Mouse (Mus musculus): Measurements from ENCODE around the gene Ccdc63.
"Not testable (repeated sequence)": the region's sequence is repeated elsewhere in the genome, so short reads cannot be mapped to it uniquely, and the experiment has no call there.

Ccdc63 gene

DNA sequence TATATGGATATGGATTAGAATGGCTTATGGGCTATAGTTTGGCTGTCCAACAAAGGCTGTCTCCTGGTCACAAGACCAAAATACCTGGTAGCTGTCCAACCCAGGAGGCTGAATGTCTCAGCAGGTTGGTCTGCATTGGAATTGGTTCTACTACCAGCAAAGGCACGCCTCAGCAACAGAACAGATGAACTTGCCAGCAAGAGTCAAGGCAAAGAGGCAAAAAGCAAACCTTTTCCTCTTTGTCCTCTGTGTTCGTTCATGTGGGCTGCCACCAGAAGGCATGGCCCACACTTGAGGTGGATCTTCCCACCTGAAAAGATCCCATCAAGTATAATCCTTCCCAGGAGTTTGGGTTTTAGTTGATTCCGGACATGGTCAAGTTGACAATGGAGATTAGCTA, at the start of gene Ccdc63:
Gene Ccdc63, minus strand, starts transcription at position 101 of the 400 bp plus-strand sequence.
- no peak for DNase-seq (ENCODE audit: low spot score)

DNA sequence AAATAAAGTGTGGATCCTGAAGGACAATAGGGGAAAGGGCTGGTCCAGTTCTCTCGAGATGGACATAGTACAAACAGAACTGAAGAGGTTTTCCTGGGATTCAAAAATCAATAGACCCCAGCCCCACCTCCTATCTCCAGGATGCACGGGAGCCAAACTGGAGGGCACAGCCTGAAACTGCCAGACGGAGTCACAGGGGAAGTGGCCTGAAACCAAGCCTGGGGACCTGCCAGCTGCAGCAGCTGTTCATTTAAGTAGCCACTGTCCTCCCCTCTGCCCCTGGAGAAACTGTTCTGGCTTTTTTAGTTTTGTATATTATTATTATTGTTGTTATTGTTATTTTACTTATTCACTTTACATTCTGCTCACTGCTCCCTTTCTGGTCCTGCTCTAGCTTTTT, 48.5 kb upstream of the Ccdc63 start:
- no peak for DNase-seq (ENCODE audit: low spot score)

GRCm38 (mm10) chr5:122184858-122185257, 44.2 kb upstream of the Ccdc63 start:
- not testable (repeated sequence) for DNase-seq (ENCODE audit: low spot score)

DNA sequence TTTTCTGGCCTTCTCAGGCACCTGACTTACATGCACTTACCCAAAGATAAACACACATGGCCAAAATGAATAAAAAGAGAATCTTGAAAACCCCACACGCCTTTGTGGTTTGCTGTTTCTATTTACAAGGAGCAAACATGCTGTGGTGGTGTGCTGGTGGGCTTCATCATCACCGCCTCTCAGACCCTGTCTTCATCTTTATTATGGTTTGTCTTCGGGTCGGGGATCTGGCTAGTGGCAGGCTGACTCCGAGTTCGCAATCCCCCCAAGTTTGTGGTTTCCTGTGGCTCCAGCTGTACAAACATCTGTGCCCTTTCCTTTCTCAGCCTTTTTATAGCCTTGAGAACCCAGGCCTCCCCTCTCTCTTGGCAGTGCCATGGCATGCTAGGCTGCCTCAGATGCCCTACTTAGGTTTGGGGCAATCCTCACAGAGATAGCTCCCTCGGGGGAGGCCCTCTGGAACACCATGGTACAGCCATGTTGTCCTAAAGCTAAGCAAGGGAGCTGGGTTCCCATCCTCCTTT, 43.7 kb upstream of the Ccdc63 start:
- DNase-seq (ENCODE audit: low spot score) = no peak

GRCm38 (mm10) chr5:122179665-122180064, 39.0 kb upstream of the Ccdc63 start:
- DNase-seq (ENCODE audit: low spot score) = no peak

DNA sequence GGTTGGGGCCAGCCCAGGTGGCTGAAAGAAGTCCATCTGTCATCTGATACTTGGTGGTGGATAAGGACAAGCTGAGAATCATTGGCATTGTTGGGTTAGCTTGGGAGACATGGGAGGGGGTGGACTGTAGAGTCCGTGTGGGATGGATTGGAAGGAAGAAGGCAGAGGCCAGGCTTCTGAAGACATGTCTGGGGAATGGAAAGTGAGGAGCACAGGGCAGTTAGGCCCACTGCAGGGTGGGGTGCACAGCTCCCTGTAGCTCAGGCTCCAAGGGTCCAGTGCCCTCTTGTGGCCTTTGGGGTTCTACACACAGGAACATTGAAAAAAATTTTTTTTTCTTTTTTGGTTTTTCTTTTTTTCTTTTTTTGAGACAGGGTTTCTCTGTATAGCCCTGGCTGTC, 35.8 kb upstream of the Ccdc63 start:
- DNase-seq (ENCODE audit: low spot score) = peak; percentile 62

DNA sequence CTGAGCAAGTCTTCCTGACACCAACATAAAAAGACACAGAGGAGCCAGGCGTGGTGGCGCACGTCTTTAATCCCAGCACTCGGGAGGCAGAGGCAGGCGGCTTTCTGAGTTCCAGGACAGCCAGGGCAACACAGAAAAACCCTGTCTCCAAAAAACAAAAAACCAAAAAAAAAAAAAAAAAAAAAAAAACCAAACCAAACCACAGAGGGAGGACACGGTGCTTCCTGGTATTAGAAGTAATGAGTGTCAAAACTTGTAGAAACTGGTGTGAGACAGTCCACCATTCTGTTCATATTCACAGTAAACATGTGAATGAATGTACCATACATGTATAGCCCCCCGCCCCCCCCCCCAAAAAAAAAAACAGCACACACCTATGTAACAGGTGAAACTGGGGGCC, 35.3 kb upstream of the Ccdc63 start:
- DNase-seq (ENCODE audit: low spot score) = no peak

DNA sequence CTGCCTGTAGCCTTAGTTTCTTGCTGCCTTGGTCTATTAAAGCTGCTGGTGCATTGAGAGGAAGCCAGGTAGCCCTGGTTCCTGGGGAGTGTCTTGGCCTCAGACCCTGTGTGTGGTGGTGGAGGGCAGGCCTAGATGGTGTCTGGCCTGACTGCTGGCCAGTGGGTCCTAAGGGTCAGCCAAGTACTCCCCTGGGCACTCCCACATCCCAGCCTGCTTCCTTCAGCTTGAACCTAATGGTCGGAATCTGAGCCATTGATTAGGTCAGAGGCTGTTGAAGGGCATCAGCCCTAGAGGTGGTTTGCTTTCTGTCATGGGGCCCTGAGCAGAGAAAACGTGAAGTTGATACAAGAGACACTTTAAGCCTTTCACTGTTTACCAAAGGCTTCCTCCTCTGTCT, 34.8 kb upstream of the Ccdc63 start:
- no peak for DNase-seq (ENCODE audit: low spot score)

DNA sequence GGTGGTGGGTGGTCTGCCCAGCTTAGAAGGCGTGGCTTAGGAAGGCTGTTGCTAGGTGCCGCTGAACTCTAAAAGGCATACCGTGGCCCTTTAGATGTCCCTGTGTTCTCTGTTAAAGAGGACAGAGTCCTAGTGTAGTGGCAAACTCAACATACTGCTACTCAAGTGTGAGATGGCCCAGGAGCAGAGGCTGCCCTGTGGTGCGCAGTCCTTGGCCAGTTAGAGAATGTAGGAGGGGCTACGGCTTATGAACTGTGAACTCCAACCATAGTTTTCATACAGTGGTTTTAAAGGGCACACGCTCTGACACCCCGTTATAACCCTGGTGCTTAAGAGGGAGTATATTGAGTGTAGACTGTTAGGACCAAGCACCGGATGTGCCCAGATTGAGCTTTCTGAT, 30.4 kb upstream of the Ccdc63 start:
- DNase-seq (ENCODE audit: low spot score) = no peak

DNA sequence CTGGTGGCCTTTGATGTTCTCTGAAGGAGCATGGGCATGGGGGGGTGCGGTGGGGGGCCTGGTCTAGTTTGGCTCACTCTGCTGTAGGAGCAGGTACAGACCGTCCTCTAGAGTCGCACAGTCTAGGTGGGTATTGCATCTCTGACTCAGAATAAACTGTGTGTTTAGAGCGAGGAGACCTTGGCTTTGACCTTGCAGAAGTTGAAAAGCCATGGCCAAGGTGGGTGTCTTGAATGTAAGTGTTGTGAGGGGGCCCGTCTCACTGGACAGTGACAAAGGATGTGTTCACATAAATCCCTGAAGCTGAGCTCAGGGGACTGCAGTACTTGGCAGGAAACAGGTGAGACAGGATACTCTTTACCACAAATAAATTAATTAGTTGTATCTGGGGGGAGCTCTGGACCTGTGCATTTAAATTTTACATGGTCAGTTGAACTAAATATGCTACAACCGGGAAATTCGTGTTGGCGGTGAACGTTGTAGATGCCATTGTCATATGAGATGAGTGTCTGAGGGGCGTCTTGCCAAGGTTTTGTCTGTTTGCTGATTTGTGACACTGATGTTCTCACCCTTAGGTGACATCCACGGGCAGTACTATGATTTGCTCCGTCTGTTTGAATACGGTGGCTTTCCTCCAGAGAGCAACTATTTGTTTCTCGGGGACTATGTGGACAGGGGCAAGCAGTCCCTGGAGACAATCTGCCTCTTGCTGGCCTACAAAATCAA, 27.9 kb upstream of the Ccdc63 start:
- DNase-seq (ENCODE audit: low spot score) = no peak

DNA sequence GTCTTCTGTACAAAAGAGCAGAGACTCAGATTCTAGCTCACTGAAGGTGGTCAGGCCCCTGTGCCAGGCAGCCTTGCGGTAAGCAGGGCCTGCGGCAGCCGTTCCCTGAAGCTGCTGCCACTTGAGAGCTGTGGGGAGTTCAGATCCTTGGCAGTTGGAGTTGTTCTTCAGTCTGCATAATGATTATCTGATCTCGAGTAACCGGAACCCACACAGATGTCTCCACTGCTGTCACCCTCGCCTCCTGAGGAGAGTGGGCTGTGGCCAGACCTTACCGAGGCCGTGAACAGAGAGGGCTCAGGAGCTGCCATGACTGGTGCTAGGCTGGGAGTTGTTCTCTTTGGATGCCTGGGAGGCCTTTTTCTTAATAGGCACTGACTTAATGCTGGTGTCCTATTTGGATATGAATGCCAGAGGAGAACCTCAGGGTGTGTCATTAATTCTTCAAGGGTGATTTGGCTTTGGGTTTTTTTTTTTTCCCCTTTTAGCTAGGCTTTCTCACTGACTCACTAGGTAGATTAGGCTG, 26.1 kb upstream of the Ccdc63 start:
- peak; percentile 24 for DNase-seq (ENCODE audit: low spot score)

GRCm38 (mm10) chr5:122165233-122165915, 24.8 kb upstream of the Ccdc63 start:
- DNase-seq (ENCODE audit: low spot score) = no peak

- no peak for DNase-seq (ENCODE audit: low spot score)
These were observed 23.4 kb upstream of the Ccdc63 start for GRCm38 (mm10) chr5:122164011-122164410.

DNA sequence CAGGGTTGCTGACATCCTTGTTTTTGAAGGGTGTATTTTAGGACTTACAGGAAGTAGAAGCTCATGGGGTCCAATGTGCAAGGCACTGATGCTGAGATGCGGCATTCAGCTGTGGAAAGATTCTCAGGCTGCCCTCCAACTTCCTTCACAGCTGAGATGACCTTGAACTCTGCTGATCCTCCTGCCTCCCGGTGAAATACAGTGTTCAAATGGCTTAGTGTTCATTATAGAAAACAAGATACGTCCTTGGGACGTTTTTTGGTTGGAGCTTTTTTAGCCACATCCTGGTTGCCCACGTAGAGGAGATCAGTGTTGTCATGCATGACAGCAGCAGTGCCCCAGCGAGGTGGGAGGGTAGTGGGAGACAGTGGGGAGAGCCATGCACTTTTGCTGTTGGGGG, 22.6 kb upstream of the Ccdc63 start:
- no peak for DNase-seq (ENCODE audit: low spot score)

DNA sequence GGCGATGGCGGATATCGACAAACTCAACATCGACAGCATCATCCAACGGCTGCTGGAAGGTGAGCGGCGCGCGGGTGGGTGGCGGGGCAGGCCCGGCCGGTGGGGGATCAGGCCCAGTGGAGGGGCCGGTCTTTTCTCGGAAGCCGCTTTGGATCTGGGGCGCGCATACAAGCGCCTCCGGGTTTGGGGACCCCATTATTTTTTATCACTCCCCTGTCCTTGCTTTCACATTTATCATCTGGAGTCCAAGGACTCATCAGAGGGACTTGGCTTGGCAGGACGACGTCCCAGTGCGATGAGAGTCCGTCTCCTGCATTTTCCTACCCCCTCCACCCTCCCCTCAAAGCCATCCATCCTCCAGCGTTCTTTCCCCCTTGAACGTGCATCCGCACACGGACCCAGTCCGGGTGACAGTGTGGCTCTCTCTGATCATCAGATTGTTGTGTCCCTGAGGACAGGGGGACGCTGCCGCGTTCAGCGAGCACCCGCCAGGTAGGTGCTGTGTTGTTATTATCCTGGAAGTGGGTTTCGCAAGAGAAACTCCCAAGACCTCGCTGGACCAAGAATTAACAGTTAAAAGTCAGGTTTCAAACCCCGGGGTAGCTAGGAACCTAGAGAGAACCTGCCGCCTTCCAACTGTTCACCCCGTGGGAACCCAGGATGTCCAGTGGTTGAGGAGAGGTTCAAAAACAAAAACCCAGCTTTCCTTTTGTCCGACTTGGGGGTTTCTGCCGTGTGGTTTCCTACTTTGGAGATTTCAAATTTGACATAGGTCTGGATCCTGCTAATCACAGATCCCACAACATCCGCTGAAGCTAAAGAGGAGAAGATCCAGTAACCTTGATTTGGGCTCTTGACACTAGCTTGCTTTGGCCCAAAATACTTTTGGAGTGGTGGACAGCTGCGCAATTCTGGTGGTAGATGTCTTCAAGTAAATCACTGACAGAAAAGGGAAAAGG, 18.2 kb upstream of the Ccdc63 start:
- DNase-seq (ENCODE audit: low spot score) = no peak

GRCm38 (mm10) chr5:122157827-122158381, 17.3 kb upstream of the Ccdc63 start, which contains the start of gene Ppp1cc:
Gene Ppp1cc, plus strand, starts transcription at chr5:122158278.
- DNase-seq (ENCODE audit: low spot score) = peak; percentile 91

DNA sequence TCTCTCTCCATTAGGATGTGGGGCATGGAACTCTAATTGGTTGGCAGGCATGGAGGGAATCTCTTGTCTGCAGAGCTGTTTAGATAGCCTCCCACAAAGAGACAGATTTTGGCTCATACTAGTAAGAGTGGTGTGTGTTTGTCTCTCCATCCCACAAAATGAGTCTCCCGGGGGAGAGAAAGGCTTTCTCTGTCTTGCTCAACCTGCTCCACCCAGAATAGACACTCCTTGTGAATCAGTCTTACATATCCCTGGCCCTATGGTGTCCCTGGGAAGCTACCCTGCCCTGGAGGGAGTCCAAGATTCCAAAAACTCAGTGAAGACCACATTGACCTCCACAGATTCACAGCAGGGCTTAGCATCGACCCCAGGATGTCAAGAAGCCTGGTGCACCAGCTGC, 15.9 kb upstream of the Ccdc63 start:
- DNase-seq (ENCODE audit: low spot score) = no peak

DNA sequence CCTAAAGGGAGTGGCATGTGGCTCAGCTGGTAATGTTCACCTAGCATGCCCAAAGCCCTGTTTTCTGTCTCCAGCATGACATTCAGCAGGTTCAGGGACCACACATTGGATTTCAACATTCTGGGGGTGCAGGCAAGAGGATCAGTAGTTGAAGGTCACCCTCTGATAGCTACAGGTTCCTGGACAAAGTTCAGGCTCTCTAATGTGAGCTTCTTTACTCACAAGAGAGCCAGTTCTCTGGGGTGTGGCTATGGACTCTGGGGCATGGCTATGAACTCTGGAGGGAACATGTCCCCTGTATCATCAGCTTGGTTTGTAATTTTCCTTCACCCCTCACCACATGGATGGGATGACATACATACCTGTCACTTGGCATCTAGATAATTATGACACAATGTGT, 15.0 kb upstream of the Ccdc63 start:
- no peak for DNase-seq (ENCODE audit: low spot score)

DNA sequence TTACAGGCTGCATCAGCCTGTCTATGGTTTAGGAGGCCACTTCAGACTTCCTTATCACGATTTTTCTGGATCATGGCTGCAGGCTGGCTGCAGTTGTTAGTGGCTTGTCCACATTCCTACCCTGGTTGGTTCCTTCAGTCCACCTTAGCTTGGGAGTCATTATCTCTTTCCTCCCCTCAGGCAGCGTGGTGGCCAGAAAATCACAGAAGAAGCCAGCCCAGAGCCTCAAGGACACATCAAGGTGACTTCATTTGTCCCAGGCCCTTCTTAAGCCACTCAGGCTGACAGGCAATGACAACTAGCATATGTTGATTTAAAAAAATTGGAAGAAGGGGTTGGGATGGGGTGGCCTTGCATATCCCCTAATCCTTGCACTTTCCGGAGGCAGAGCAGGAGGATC, 14.2 kb upstream of the Ccdc63 start:
- DNase-seq (ENCODE audit: low spot score) = no peak

- no peak for DNase-seq (ENCODE audit: low spot score)
These were observed 13.4 kb upstream of the Ccdc63 start for GRCm38 (mm10) chr5:122154006-122154405.

GRCm38 (mm10) chr5:122152508-122152907, 11.9 kb upstream of the Ccdc63 start:
- not testable (repeated sequence) for DNase-seq (ENCODE audit: low spot score)

GRCm38 (mm10) chr5:122149259-122149658, 8.6 kb upstream of the Ccdc63 start:
- no peak for DNase-seq (ENCODE audit: low spot score)
